Mouse (Mus musculus): ENCODE results near the gene Bloc1s5.

- TF ChIP-seq POLR2A (IDR thresholded peaks at IDR 0.05; ENCODE audit: extremely low read depth, insufficient read depth, low read length), result no peak
- TF ChIP-seq CTCF (IDR thresholded peaks at IDR 0.05; ENCODE audit: extremely low read depth, insufficient read depth, low read length), result no peak
These were observed 10.5 kb downstream of the Bloc1s5 start for GRCm38 (mm10) chr13:38624292-38624902.
